Mouse (Mus musculus) heart, adult 2 months (tissue): ENCODE data around the gene Rad50. TPM values are rescaled to one million over a fixed set of nuclear protein-coding genes. Genes with fewer than 3 reads are reported as not detected.
A peak's percentile ranks its signal among the peaks of the same experiment; 100 is the strongest.

Experiments used
- DNase-seq, 2 experiments: peaks; one replicate each; pipeline ENCODE4 v3.0.0; 2021
- H3K27ac ChIP-seq: fragments of 200-600 bp; 2 replicates; pipeline ENCODE4 v1.8.1; 2022
- H3K27me3 ChIP-seq: fragments of 200-500 bp; 2 replicates; pipeline ENCODE4 v1.6.1; 2012; ENCODE audit warnings: mild to moderate bottlenecking, low read length, inconsistent platforms, mixed read lengths; ENCODE audit not compliant: control insufficient read depth, insufficient read depth
- H3K36me3 ChIP-seq: fragments of 200-500 bp; 2 replicates; pipeline ENCODE4 v1.6.1; 2012; ENCODE audit warnings: low read length, inconsistent platforms; ENCODE audit not compliant: control insufficient read depth, insufficient read depth
- H3K4me1 ChIP-seq: fragments of 200-500 bp; 2 replicates; pipeline ENCODE4 v1.6.1; 2011; ENCODE audit warnings: low read length; ENCODE audit not compliant: control insufficient read depth, insufficient read depth
- H3K4me3 ChIP-seq: fragments of 200-600 bp; 2 replicates; pipeline ENCODE4 v1.8.1; 2022
- H3K79me2 ChIP-seq: fragments of 200-500 bp; replicated peaks from 2 replicates; pipeline ENCODE4 v1.6.1; 2012; ENCODE audit warnings: mild to moderate bottlenecking, inconsistent platforms, low read length, moderate library complexity, mixed read lengths; ENCODE audit not compliant: control insufficient read depth, insufficient read depth
- H3K9ac ChIP-seq: fragments of 200-500 bp; 2 replicates; pipeline ENCODE4 v1.6.1; 2012; ENCODE audit warnings: low read depth, mild to moderate bottlenecking, control low read depth, inconsistent platforms, low read length, mixed read lengths
- CTCF ChIP-seq: fragments of 200-600 bp; IDR thresholded peaks from 2 replicates; pipeline ENCODE4 v1.8.1; 2022; ENCODE audit warnings: antibody characterized with exemption, mild to moderate bottlenecking, moderate library complexity
- EP300 ChIP-seq: fragments of 200-500 bp; IDR thresholded peaks from 2 replicates; pipeline ENCODE4 v1.6.1; 2011; ENCODE audit warnings: low read depth, low read length, control low read depth; ENCODE audit not compliant: insufficient read depth
- POLR2A ChIP-seq: fragments of 200-500 bp; IDR thresholded peaks from 2 replicates; pipeline ENCODE4 v1.6.1; 2011; ENCODE audit warnings: mild to moderate bottlenecking, low read depth, low read length, control low read depth; ENCODE audit not compliant: insufficient read depth
- WGBS: fragments of 180-500 bp; shearing (Covaris S2); methylation state at CpG from one replicate; pipeline ENCODE4 v1.1.7; 2018; 5-methylcytosine and 5-hydroxymethylcytosine counted together
- intact Hi-C: fragments of 180-260 bp; cut with DNase I; formaldehyde crosslinking; loops from one replicate; pipeline ENCODE4 v1.15.1; 2025
- polyA plus RNA-seq: library from polyadenylated mRNA; depleted of rRNA; stranded (reverse); fragments of >200 nt; gene quantifications from 2 replicates; pipeline ENCODE4 v1.2.3, GENCODE M21; 2012
- total RNA-seq, 2 experiments: library from RNA; stranded (reverse); gene quantifications; 2 replicates each; pipeline ENCODE4 v1.2.3; 2021

The Rad50 gene
- total and polyA plus RNA-seq, 3 experiments = 1.9 to 6.8 (median 6.8) TPM

- intact Hi-C loops = no loop called here
- DNase-seq = no peak
- H3K4me1 ChIP-seq = peaks cover 2% of the 10 kb centered on the region
- H3K79me2 ChIP-seq = no peaks in the 10 kb centered on the region
- TF ChIP-seq POLR2A = no peak
- peak; percentile 38 for TF ChIP-seq CTCF
- no peak overlapping the region for H3K9ac ChIP-seq
- 90% methylated on average over 2 of the region's 2 CpGs for WGBS
- no peaks in the 10 kb centered on the region for H3K27me3 ChIP-seq
- no peak overlapping the region for H3K27ac ChIP-seq
- H3K4me3 ChIP-seq = no peak overlapping the region
- H3K36me3 ChIP-seq = no peaks in the 10 kb centered on the region
These were observed 38.1 kb upstream of the Rad50 start for GRCm38 (mm10) chr11:53745260-53745659.

DNA sequence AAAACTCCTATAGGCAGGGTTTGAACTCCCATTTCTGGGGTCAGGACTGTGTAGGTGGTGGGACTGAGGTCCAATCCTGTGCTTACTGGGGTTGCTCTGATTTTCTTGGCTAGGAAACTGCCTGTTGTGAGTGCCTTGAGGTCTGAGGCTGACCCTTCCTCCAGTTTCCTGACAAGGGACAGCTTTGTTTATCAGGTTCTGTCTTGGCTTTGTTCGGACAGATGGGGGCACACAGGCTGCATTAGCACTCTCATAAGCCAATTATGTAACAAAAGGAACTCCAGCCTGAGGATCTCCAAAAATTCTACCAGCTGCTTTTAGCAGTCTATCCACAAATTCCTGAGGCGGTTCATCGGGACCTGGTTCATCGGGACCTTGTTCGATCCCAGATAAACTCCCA is 35.2 kb upstream of the Rad50 start:
- intact Hi-C loops = no loop called here
- WGBS = 13% methylated on average over 5 of the region's 5 CpGs

DNA sequence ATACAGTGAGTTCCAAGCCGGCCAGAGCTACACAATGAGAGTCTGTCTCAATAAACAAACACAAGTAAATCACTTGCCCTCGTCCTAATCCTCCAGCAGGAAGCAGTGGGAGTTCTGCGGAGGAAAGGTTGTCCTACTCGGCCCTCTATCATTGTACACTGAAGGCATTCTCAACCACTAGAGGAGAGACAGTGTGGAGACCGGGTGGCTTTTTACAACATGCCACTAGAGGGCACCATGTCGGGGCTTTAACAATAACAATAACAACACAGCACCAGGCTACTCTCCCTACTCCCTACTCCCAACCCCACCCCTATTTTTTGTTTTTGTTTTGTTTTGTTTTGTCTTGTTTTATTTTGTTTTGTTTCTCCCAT is 30.4 kb upstream of the Rad50 start:
- WGBS = 19% methylated on average over 6 of the region's 6 CpGs
- no peak overlapping the region for H3K9ac ChIP-seq
- H3K4me3 ChIP-seq = no peak overlapping the region
- no peaks in the 10 kb centered on the region for H3K79me2 ChIP-seq
- 0 out of 2 replicates have a peak, but pooled peaks have one; percentile 18 for TF ChIP-seq EP300
- peak; percentile 69 for TF ChIP-seq CTCF
- no peak for TF ChIP-seq POLR2A
- no peaks in the 10 kb centered on the region for H3K36me3 ChIP-seq
- H3K4me1 ChIP-seq = peaks cover 2% of the 10 kb centered on the region
- intact Hi-C loops = loop anchor here (2.0 to 10.0 kb wide), 3 partner anchors 135 to 267 kb away; partner anchors contain the start of gene Gm9837
- no peaks in the 10 kb centered on the region for H3K27me3 ChIP-seq
- H3K27ac ChIP-seq = peak overlapping the region; percentile 29; the same call in 1 of the 2 replicates
- peak; percentile 65 to 68 for DNase-seq

More for the DNA sequence above, 35.2 kb upstream of the Rad50 start:
- no peaks in the 10 kb centered on the region for H3K79me2 ChIP-seq
- no peaks in the 10 kb centered on the region for H3K36me3 ChIP-seq
- H3K27ac ChIP-seq = peak overlapping the region; percentile 34; the same call in 1 of the 2 replicates
- no peak overlapping the region for H3K4me3 ChIP-seq
- TF ChIP-seq EP300 (peak; percentile 72; the same call in 1 of the 2 replicates), POLR2A (0 out of 2 replicates have a peak, but pooled peaks have one; percentile 15), CTCF (peak; percentile 68)
- H3K27me3 ChIP-seq = no peaks in the 10 kb centered on the region
- peak in 1 of 2 experiments; percentile 31 for DNase-seq
- H3K9ac ChIP-seq = no peak overlapping the region
- peaks cover 2% of the 10 kb centered on the region for H3K4me1 ChIP-seq

GRCm38 (mm10) chr11:53736771-53737572 is 29.9 kb upstream of the Rad50 start:
- 46% methylated on average over 14 of the region's 14 CpGs for WGBS
- Histone ChIP-seq H3K4me1 (no peaks in the 10 kb centered on the region), H3K9ac (no peak overlapping the region), H3K27me3 (no peaks in the 10 kb centered on the region), H3K79me2 (no peaks in the 10 kb centered on the region), H3K4me3 (no peak overlapping the region), H3K27ac (peak overlapping the region; percentile 29; the same call in 1 of the 2 replicates), H3K36me3 (no peaks in the 10 kb centered on the region)
- DNase-seq = peak; percentile 66 to 75
- intact Hi-C loops = loop anchor here (2.0 to 10.0 kb wide), 3 partner anchors 136 to 266 kb away; partner anchors contain the start of gene Gm9837
- peak; percentile 74 for TF ChIP-seq CTCF
- no peak for TF ChIP-seq POLR2A
- TF ChIP-seq EP300 = no peak

- peak overlapping the region; percentile 24; the same call in 1 of the 2 replicates for H3K4me3 ChIP-seq
- intact Hi-C loops = loop anchor here (2.0 to 10.0 kb wide), 4 partner anchors 115 to 265 kb away; partner anchors contain the start of gene Gm9837
- 24% methylated on average over 17 of the region's 17 CpGs for WGBS
- H3K4me1 ChIP-seq = no peaks in the 10 kb centered on the region
- no peak overlapping the region for H3K9ac ChIP-seq
- peak; percentile 61 to 66 for DNase-seq
- no peak overlapping the region for H3K27ac ChIP-seq
- no peaks in the 10 kb centered on the region for H3K27me3 ChIP-seq
- H3K36me3 ChIP-seq = no peaks in the 10 kb centered on the region
- H3K79me2 ChIP-seq = no peaks in the 10 kb centered on the region
- TF ChIP-seq POLR2A = no peak
- 0 out of 2 replicates have a peak, but pooled peaks have one; percentile 29 for TF ChIP-seq EP300
- peak; percentile 96 for TF ChIP-seq CTCF
These were observed 28.6 kb upstream of the Rad50 start for GRCm38 (mm10) chr11:53735682-53736245.
